Mouse (Mus musculus): Measurements from ENCODE around the gene Snap23. TPM values are rescaled to one million over a fixed set of nuclear protein-coding genes. Genes with fewer than 3 reads are reported as not detected.
A peak's percentile ranks its signal among the peaks of the same experiment; 100 is the strongest.

Gene Snap23
- polyA plus RNA-seq (2012; rRNA removed), result 19.3 TPM in 2 replicates

DNA sequence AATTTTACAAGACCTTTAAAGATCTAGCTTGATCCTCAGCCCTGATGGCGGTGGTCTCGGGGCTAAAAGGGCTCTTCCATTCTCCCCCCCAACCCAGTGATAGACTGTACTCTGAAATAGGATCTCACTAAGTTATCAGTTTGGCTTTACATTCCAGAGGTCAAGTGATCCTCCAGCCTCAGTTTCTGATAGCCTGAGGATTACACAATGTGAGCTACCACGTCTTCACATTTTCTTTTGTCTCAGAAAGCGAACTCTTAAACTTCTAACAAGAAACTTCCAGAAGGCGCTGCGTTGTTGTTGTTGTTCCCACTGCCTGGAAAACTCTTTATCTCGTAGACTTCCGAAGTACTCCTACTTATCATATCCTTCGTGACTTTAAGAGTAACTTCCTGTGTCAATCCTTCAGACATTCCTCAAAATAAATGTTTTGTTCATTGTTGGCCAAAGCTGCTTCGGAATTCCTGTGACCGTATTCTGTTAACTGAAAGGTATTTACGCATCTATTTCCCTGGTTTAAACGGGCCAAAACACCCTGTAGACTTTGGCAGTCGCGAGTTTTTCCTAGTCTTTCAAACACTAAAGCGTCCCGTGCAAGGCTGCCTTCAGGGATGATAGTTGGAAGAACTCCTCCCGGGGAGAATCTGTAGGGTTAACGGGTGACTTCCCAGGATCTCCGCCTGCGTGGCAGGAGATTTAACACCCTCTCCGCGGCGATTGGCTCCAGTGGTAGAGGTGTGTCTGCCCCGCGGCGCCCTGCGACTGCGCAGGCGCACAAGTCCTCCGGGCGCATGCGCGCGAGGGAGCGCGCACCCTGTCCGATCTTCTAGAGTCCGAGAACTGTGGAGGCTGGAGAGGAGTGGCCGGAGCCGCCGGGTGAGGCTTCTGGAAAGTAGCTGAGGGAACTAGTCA is at the start of gene Snap23:
Gene Snap23, plus strand, starts transcription at position 786 of the 912 bp plus-strand sequence.
- no peaks in the 10 kb centered on the region for H3K4me1 ChIP-seq (ENCODE audit: control insufficient read depth, insufficient read depth, low read length)
- no peak for TF ChIP-seq CTCF (IDR thresholded peaks at IDR 0.05; ENCODE audit: extremely low read depth, insufficient read depth, low read length)
- TF ChIP-seq POLR2A (IDR thresholded peaks at IDR 0.05; ENCODE audit: extremely low read depth, insufficient read depth, low read length), result peak; percentile 78

DNA sequence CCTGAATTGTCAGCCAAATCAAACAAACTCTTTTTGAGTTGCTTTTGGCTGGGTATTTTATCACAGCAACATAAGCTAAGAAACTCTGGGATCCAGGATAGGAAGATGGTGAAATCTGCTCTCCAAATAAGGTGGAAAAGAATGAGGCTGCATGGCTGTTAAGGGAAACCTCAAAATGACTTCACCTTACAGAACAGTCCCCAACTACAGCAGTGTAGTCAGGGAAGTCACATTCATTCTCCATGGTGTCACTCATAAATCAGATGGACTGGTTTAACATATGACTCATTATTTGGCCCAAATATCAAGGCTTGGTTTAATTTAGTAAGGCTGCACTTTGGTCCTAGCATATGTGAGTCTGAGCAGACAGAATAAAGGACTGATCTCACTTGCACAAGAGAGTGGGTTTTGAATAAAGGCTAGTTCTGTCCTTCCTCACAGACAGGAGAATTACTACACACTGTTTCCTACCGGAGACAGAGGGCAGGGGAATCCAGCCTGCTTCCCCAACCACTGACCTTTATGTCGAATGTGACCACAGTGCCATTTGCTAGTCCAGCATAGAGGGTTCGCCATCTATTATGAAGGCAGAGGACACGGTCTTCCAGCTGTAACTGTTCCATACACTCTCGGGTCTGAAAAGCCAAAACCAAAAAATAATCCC is 48.8 kb upstream of the Snap23 start:
- H3K27ac ChIP-seq (ENCODE audit: insufficient read depth, low read length), result no peak overlapping the region
- H3K4me1 ChIP-seq (ENCODE audit: control insufficient read depth, insufficient read depth, low read length), result no peaks in the 10 kb centered on the region

More for the DNA sequence above, at the start of gene Snap23:
- Histone ChIP-seq H3K4me3 (ENCODE audit: insufficient read depth, low read length) (peak within 1 kb of the TSS; percentile 95), H3K27ac (ENCODE audit: insufficient read depth, low read length) (peak within 1 kb of the TSS; percentile 45)

DNA sequence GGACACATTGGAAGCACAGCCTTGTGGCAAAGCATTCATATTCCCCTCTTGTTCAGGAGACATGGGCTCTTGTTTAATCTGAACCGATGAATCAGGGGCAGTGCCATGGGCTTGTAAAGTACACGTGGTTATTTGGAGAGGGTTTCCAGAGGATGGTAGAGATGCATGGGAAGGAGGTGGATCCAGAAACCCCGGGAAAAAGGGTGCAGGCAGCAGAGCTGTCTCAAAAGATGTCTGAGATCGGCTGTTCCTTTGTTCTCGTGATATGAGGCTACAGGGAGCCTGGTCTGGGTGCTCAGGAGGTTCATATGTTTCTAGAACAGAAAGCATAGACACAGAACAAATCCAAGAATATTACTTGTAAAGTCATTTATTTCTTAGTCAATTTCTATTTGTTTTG is 40.7 kb upstream of the Snap23 start:
- Histone ChIP-seq H3K27ac (ENCODE audit: insufficient read depth, low read length) (no peak overlapping the region), H3K4me3 (ENCODE audit: insufficient read depth, low read length) (no peak overlapping the region), H3K4me1 (ENCODE audit: control insufficient read depth, insufficient read depth, low read length) (no peaks in the 10 kb centered on the region)
- TF ChIP-seq CTCF (IDR thresholded peaks at IDR 0.05; ENCODE audit: extremely low read depth, insufficient read depth, low read length) (no peak), POLR2A (IDR thresholded peaks at IDR 0.05; ENCODE audit: extremely low read depth, insufficient read depth, low read length) (no peak)

More for the DNA sequence above, 48.8 kb upstream of the Snap23 start:
- TF ChIP-seq CTCF (IDR thresholded peaks at IDR 0.05; ENCODE audit: extremely low read depth, insufficient read depth, low read length) (no peak), POLR2A (IDR thresholded peaks at IDR 0.05; ENCODE audit: extremely low read depth, insufficient read depth, low read length) (no peak)
- no peak overlapping the region for H3K4me3 ChIP-seq (ENCODE audit: insufficient read depth, low read length)

DNA sequence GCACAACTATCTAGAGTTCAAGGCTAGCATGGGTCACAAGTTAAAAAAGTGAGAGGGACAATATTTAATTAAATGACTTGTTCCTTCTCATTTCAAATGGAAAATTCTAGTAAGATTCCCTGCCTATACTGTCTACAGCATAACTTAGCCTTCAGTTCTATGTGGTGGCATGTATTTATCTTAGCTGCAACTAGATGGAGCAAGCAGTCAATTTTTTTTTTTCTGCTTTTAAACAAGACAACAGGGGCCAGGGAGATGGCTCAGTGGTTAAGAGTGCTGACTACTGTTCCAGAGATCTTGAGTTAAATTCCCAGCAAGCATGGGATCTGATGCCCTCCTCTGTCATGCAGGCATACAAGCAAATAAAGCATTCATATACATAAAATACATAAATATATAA is 37.9 kb upstream of the Snap23 start:
- H3K4me1 ChIP-seq (ENCODE audit: control insufficient read depth, insufficient read depth, low read length), result no peaks in the 10 kb centered on the region
- TF ChIP-seq CTCF (IDR thresholded peaks at IDR 0.05; ENCODE audit: extremely low read depth, insufficient read depth, low read length), result no peak
- no peak for TF ChIP-seq POLR2A (IDR thresholded peaks at IDR 0.05; ENCODE audit: extremely low read depth, insufficient read depth, low read length)
- no peak overlapping the region for H3K4me3 ChIP-seq (ENCODE audit: insufficient read depth, low read length)
- no peak overlapping the region for H3K27ac ChIP-seq (ENCODE audit: insufficient read depth, low read length)

DNA sequence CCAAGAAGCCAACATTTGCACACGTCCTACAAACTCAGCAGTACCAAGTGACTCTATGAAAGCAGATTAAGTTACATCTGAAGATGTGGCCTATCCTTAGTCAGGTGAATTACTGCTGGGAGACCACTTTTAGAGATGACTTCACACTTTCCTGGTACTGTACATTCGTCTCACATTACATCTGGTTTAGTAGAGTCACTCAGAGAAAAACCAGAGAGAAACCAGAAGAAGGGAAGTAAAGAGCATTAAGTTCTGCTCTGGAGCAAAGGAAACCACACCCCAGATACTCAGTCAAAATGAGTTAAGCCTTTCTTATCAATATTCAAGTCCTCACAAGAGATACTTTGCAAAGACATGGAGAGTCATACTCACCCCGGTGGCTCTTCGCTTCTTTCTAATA is 36.2 kb upstream of the Snap23 start:
- TF ChIP-seq CTCF (IDR thresholded peaks at IDR 0.05; ENCODE audit: extremely low read depth, insufficient read depth, low read length) (no peak), POLR2A (IDR thresholded peaks at IDR 0.05; ENCODE audit: extremely low read depth, insufficient read depth, low read length) (no peak)

DNA sequence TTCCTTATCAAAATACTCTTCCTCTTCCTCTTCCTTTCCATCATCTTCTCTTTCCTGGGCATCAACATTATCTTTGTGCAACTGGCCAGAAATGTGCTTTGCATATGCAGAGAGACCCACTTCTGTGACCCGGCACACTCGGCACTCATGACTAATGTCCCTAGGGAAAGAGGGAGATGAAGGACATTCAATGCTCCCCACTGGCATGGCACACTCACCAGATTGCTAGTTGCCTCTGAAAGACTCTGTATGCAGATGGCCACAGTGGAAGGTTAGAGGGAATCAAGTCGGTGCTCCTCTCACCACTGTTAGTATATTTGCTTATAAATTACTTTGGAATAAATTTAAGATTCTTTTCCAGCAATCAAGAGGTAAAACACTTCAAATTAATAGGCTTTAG is 28.1 kb upstream of the Snap23 start:
- no peak overlapping the region for H3K4me3 ChIP-seq (ENCODE audit: insufficient read depth, low read length)
- no peak for TF ChIP-seq CTCF (IDR thresholded peaks at IDR 0.05; ENCODE audit: extremely low read depth, insufficient read depth, low read length)
- TF ChIP-seq POLR2A (IDR thresholded peaks at IDR 0.05; ENCODE audit: extremely low read depth, insufficient read depth, low read length), result no peak
- no peak overlapping the region for H3K27ac ChIP-seq (ENCODE audit: insufficient read depth, low read length)
- H3K4me1 ChIP-seq (ENCODE audit: control insufficient read depth, insufficient read depth, low read length), result peaks cover 2% of the 10 kb centered on the region; the same call in 1 of the 2 replicates

More for the DNA sequence above, 36.2 kb upstream of the Snap23 start:
- Histone ChIP-seq H3K4me3 (ENCODE audit: insufficient read depth, low read length) (no peak overlapping the region), H3K27ac (ENCODE audit: insufficient read depth, low read length) (no peak overlapping the region), H3K4me1 (ENCODE audit: control insufficient read depth, insufficient read depth, low read length) (no peaks in the 10 kb centered on the region)

DNA sequence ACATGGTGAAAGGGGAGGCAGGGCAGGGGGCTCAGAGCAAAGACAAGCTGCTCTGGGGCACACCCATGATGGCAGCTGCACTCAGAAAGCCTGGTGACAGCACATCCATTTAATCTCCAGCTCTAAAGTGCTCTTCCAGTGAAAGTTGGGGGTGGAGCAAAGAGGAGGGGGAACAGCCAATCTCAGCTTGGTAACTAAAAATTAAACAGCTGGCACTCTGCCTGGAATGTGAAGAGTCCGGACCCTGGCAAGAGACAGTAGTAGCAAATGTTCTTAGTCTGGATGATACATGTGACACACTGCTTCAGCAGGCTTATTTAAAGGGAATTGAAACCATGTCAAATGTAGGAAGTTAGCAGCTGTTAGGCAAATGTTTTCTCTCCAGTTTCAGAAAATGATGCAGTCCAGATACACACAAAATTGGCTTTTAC is 27.7 kb upstream of the Snap23 start:
- H3K4me3 ChIP-seq (ENCODE audit: insufficient read depth, low read length), result no peak overlapping the region
- peaks cover 2% of the 10 kb centered on the region; the same call in 1 of the 2 replicates for H3K4me1 ChIP-seq (ENCODE audit: control insufficient read depth, insufficient read depth, low read length)
- TF ChIP-seq CTCF (IDR thresholded peaks at IDR 0.05; ENCODE audit: extremely low read depth, insufficient read depth, low read length), result no peak
- TF ChIP-seq POLR2A (IDR thresholded peaks at IDR 0.05; ENCODE audit: extremely low read depth, insufficient read depth, low read length), result no peak
- H3K27ac ChIP-seq (ENCODE audit: insufficient read depth, low read length), result no peak overlapping the region

DNA sequence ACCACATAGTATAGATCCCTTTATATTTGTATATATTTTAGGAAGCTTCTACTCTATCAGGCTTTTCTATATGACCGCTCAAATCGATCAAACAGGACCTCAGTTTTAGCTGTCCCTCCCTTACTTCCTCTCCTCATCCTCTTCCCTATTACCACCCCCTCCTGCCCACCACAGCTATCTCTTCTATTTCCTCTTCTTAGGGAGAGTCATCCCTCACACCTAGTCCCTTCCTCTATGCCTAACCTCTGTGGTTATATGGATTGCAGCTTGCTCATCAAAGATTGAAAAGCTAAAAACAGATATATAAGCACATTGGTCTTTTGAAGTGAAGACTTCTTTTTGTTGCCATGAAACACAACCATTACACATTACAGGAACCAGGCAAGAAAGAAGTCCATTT is 22.7 kb upstream of the Snap23 start:
- no peak overlapping the region for H3K4me3 ChIP-seq (ENCODE audit: insufficient read depth, low read length)
- no peak overlapping the region for H3K27ac ChIP-seq (ENCODE audit: insufficient read depth, low read length)
- H3K4me1 ChIP-seq (ENCODE audit: control insufficient read depth, insufficient read depth, low read length), result no peaks in the 10 kb centered on the region
- TF ChIP-seq CTCF (IDR thresholded peaks at IDR 0.05; ENCODE audit: extremely low read depth, insufficient read depth, low read length) (no peak), POLR2A (IDR thresholded peaks at IDR 0.05; ENCODE audit: extremely low read depth, insufficient read depth, low read length) (no peak)

DNA sequence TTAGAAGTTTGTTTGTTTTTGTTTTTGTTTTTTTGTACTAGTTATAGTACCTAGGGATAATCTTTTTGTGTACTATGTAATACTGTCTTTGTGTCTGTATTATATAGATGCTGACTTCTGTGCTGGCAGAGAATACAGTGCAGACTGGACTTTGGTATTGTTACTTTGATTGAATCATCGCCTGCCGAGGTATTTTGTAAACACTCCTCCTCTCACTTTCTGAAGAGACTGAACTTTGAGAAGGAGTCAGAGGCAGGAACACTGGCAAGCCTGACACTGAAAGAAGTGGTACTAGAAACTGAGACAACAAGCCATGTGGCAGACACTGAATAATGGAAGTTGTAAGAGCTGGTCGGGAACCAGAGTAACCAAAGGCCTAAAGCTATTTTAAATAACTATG is 10.6 kb upstream of the Snap23 start:
- Histone ChIP-seq H3K27ac (ENCODE audit: insufficient read depth, low read length) (no peak overlapping the region), H3K4me3 (ENCODE audit: insufficient read depth, low read length) (no peak overlapping the region), H3K4me1 (ENCODE audit: control insufficient read depth, insufficient read depth, low read length) (no peaks in the 10 kb centered on the region)
- TF ChIP-seq CTCF (IDR thresholded peaks at IDR 0.05; ENCODE audit: extremely low read depth, insufficient read depth, low read length) (no peak), POLR2A (IDR thresholded peaks at IDR 0.05; ENCODE audit: extremely low read depth, insufficient read depth, low read length) (no peak)

Data from cortical plate, adult 2 months (tissue).